Mouse (Mus musculus) G1E (cell line): ENCODE data around the gene Tymp.

Experiments used
- CTCF ChIP-seq: IDR thresholded peaks from 2 replicates; pipeline ENCODE4 v1.5.1; 2012; ENCODE audit warnings: low read depth, low read length, inconsistent platforms, mixed read lengths
- GATA1 ChIP-seq: IDR thresholded peaks from 2 replicates; pipeline ENCODE4 v1.6.1; 2012; ENCODE audit warnings: borderline replicate concordance, low read length, inconsistent platforms, mixed read lengths
- POLR2AphosphoS5 ChIP-seq: IDR thresholded peaks from 2 replicates; pipeline ENCODE4 v1.6.1; 2012; ENCODE audit warnings: low read depth, low read length, inconsistent platforms; ENCODE audit not compliant: insufficient replicate concordance
- TAL1 ChIP-seq: conservative IDR thresholded peaks from 2 replicates; pipeline ENCODE4 v1.6.1; 2012; ENCODE audit warnings: low read depth, low read length, inconsistent platforms, mixed read lengths

DNA sequence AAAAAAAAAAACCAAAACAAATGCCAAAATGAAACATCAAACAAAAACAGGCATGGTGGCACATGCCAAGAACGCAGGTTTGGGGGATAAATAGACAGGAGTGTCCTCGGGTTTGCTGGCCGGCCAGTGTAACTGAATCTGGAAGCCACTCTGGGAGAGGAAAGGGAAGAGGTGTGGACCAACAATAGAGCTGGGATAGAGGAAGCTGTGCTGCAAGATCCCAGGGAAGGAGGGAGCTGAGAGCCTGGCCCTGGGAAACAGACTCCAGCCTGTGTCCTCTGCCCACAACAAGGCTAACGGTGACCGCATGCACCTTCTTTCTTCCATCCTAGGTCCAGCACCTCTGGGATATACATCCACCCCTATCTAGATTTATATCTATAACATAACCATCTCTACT is 26.4 kb downstream of the Tymp start:
- no peak for TF ChIP-seq CTCF
- TF ChIP-seq POLR2AphosphoS5: no peak
- TF ChIP-seq TAL1: no peak
- no peak for TF ChIP-seq GATA1
